Mouse (Mus musculus): ENCODE results near the gene Gab2. TPM values are rescaled to one million over a fixed set of nuclear protein-coding genes. Genes with fewer than 3 reads are reported as not detected.

Gab2 gene
- polyA plus RNA-seq, 1 experiment: 44.7 TPM

DNA sequence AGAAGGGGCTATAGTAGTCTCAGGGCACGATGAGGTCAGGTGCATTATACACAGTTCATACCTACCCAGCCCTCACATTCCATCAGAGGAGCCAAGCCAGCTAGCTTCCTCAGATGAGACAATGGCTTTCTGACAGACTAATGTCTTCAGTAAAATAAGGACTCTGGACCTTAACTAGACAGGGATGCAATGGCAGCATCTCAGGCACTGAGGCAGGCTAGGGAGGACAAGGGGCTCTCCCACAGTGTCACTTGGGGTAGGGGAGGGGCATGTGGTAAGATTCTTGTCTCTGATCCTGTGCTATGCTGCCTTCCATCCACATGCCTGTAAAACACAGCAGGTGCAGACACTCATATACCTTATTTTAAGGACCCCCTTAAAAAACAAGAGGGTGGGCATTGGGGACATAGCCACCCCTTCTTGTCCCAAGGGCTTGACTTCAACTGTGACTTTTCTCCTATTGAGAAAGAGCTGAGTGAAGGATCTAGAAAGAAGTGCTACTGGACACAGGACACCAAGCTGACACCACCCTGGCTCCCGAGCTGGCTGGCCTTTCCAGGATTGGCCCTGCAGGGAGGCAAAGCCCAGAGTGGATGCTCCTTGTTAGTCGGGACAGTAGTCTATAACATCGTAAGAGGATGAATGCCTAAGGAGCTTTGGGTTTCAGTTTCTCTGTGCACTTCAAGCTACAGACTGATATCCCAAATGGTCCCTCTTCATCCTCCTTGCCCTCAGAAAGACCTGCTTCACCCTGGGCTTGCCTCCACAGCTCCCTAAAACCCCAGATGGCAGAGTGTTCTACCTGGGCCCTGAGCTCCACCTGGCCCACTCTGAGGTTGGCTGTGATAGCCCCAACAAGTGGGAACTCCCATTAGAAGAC, 228.3 kb downstream of the Gab2 start:
- Histone ChIP-seq H3K4me1 (ENCODE audit: control insufficient read depth, insufficient read depth, low read length) (peaks cover 10% of the 10 kb centered on the region), H3K27ac (ENCODE audit: insufficient read depth, low read depth, low read length) (no peak overlapping the region), H3K4me3 (ENCODE audit: insufficient read depth, low read length) (no peak overlapping the region)
- no peak for TF ChIP-seq POLR2A (IDR thresholded peaks at IDR 0.05; ENCODE audit: borderline replicate concordance, low read depth, low read length)
- no peak for TF ChIP-seq CTCF (IDR thresholded peaks at IDR 0.05; ENCODE audit: low read depth, low read length)

DNA sequence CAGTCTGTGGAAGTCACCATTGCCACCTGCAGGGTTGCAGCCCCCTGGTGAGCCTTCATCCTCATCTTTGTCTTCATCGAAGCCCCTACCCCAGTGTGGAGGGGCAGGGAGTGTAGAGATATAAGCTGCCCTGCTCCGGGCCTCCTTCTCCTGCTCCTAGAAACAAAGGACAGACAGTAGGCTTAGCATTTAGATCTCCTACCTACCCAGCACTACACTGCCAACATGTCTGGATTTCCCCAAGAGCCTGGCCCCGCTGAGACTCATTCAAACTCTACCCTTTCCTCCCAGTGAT, 228.9 kb downstream of the Gab2 start:
- H3K4me1 ChIP-seq (ENCODE audit: control insufficient read depth, insufficient read depth, low read length): peaks cover 13% of the 10 kb centered on the region
- TF ChIP-seq POLR2A (IDR thresholded peaks at IDR 0.05; ENCODE audit: borderline replicate concordance, low read depth, low read length) (no peak), CTCF (IDR thresholded peaks at IDR 0.05; ENCODE audit: low read depth, low read length) (no peak)
- no peak overlapping the region for H3K27ac ChIP-seq (ENCODE audit: insufficient read depth, low read depth, low read length)
- H3K4me3 ChIP-seq (ENCODE audit: insufficient read depth, low read length): no peak overlapping the region

DNA sequence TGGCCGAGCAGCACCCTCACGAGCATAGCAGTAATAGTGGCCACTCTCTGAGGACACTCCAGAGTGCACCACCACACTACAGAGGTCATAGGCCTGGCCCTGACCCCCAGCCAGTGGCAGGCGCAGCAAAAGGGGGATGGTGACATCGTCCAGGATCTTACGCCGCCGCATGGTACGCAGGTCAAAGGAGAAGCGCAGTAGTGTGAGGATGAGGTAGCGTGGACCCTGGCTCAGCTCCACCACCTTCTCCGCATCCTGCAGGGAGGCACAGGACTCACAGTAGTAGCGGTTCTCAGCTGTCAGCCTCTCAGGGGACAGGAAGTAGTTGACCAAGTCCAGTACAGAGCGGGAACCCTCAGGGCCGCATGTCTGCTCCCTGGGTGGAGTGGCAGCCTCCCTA, 230.2 kb downstream of the Gab2 start:
- Histone ChIP-seq H3K4me1 (ENCODE audit: control insufficient read depth, insufficient read depth, low read length) (peaks cover 7% of the 10 kb centered on the region; the same call in 1 of the 2 replicates), H3K27ac (ENCODE audit: insufficient read depth, low read depth, low read length) (no peak overlapping the region), H3K4me3 (ENCODE audit: insufficient read depth, low read length) (no peak overlapping the region)
- TF ChIP-seq CTCF (IDR thresholded peaks at IDR 0.05; ENCODE audit: low read depth, low read length) (no peak), POLR2A (IDR thresholded peaks at IDR 0.05; ENCODE audit: borderline replicate concordance, low read depth, low read length) (no peak)

DNA sequence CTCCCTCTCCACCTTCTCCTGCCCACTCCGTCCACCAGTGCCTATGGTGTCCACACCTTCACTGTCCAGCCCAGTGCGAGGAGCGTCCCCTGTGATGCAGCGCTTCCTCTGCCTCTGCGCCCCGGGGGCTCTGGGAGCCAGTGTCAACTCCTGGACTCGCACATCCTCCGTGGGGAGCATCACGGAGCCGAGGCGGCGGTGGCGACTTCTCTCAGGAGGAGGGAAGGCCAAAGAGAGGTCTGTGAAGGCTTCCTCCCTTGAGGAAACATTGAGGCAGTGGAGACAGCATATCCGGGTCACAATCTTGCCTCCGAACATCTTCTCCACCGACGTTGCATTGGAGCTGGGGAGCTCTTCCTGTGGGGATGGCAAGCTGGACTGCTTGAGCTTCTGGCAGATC, 230.8 kb downstream of the Gab2 start:
- H3K4me1 ChIP-seq (ENCODE audit: control insufficient read depth, insufficient read depth, low read length): peaks cover 7% of the 10 kb centered on the region; the same call in 1 of the 2 replicates
- H3K27ac ChIP-seq (ENCODE audit: insufficient read depth, low read depth, low read length): no peak overlapping the region
- no peak for TF ChIP-seq POLR2A (IDR thresholded peaks at IDR 0.05; ENCODE audit: borderline replicate concordance, low read depth, low read length)
- TF ChIP-seq CTCF (IDR thresholded peaks at IDR 0.05; ENCODE audit: low read depth, low read length): no peak
- H3K4me3 ChIP-seq (ENCODE audit: insufficient read depth, low read length): no peak overlapping the region

DNA sequence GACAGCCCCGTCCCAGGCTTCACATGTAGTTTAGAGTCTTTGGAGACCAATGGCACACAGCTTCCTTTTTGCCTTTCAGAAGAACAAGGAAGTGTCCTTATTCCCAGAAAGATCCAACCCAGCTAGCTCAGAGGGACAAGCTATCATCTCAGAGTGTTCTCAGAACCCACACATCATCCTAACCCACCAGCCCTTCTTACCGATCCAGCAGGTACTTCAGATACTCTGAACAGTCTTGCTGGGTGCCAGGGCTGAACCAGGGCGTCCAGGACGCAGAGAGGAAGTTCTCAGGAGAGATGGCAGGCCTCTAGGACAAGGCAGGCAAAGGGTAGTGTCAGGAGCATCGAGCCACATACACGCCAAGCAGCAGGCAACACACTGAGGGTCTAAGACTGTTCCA, 231.5 kb downstream of the Gab2 start:
- Histone ChIP-seq H3K27ac (ENCODE audit: insufficient read depth, low read depth, low read length) (no peak overlapping the region), H3K4me3 (ENCODE audit: insufficient read depth, low read length) (no peak overlapping the region), H3K4me1 (ENCODE audit: control insufficient read depth, insufficient read depth, low read length) (peaks cover 7% of the 10 kb centered on the region; the same call in 1 of the 2 replicates)
- TF ChIP-seq POLR2A (IDR thresholded peaks at IDR 0.05; ENCODE audit: borderline replicate concordance, low read depth, low read length): no peak

DNA sequence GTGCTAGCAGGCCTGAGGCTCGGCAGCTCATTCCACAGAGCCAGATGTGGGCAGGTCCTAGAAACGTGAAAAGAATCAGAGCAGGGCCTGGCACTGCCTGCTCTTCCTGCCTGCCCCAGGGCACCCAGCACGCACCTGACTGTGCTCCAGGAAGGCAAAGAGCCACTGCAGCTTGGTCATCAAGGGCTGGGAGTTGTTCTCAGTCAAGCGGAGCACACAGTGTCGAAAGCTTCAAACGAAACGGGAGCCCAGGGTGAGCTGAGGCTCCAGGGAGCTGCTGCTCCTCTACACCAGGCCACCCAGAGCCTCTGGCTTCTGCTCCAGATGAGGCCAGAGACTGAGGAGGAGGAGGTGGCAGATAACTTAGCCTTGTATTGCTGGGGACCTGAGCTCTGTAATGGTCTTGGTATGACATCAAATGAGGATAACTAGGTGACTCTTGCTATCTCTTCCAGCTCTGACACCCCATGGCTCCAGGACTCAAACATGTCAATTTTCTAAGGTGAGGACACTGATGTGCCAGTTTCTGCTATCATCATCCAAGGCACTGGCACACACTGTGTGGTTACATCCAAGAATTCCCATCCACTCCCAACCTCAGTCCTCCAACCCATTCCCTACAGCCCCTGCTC, 232.1 kb downstream of the Gab2 start:
- no peak for TF ChIP-seq POLR2A (IDR thresholded peaks at IDR 0.05; ENCODE audit: borderline replicate concordance, low read depth, low read length)
- TF ChIP-seq CTCF (IDR thresholded peaks at IDR 0.05; ENCODE audit: low read depth, low read length): no peak
- no peak overlapping the region for H3K4me3 ChIP-seq (ENCODE audit: insufficient read depth, low read length)
- H3K4me1 ChIP-seq (ENCODE audit: control insufficient read depth, insufficient read depth, low read length): peaks cover 7% of the 10 kb centered on the region; the same call in 1 of the 2 replicates
- no peak overlapping the region for H3K27ac ChIP-seq (ENCODE audit: insufficient read depth, low read depth, low read length)

DNA sequence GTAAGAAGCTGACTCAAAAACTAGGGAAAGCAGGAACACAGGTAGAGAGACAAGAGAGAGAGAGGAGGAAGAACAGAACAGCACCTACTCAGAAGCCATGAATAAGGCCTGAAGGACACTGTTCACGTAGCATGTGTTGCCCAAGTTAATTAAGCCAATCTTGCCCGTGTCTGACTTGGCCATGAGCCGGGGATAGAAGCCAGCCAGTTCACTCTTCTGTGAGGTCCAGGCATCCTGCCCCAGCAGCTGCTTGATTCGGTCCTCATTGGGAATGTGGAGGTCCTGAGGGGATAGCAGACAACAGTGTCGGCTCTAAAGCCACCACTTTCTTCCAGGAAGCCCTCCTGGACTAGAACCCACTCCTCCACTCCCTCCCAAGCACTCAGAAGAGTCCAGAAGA, 233.3 kb downstream of the Gab2 start:
- no peak for TF ChIP-seq POLR2A (IDR thresholded peaks at IDR 0.05; ENCODE audit: borderline replicate concordance, low read depth, low read length)
- TF ChIP-seq CTCF (IDR thresholded peaks at IDR 0.05; ENCODE audit: low read depth, low read length): no peak
- Histone ChIP-seq H3K27ac (ENCODE audit: insufficient read depth, low read depth, low read length) (no peak overlapping the region), H3K4me3 (ENCODE audit: insufficient read depth, low read length) (no peak overlapping the region), H3K4me1 (ENCODE audit: control insufficient read depth, insufficient read depth, low read length) (peaks cover 7% of the 10 kb centered on the region; the same call in 1 of the 2 replicates)

DNA sequence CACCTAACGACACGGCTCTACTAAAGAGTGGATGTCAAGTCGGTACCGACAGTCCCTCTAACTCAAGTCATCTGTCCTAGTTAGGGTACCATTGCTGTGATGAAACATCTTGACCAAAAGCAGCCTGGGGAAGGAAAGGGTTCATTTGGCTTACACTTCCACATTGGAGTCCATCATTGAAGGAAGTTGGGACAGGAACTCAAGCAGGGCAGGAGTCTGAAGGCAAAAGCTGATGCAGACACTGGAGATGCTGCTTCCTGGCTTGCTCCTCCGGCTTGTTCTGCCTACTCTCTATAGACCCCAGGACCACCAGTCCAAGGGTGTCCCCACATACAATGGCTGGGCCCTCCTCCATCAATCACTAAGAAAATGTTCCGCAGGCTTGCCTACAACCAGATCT, 234.3 kb downstream of the Gab2 start:
- Histone ChIP-seq H3K4me3 (ENCODE audit: insufficient read depth, low read length) (no peak overlapping the region), H3K27ac (ENCODE audit: insufficient read depth, low read depth, low read length) (no peak overlapping the region), H3K4me1 (ENCODE audit: control insufficient read depth, insufficient read depth, low read length) (peaks cover 7% of the 10 kb centered on the region; the same call in 1 of the 2 replicates)
- no peak for TF ChIP-seq CTCF (IDR thresholded peaks at IDR 0.05; ENCODE audit: low read depth, low read length)
- TF ChIP-seq POLR2A (IDR thresholded peaks at IDR 0.05; ENCODE audit: borderline replicate concordance, low read depth, low read length): no peak

DNA sequence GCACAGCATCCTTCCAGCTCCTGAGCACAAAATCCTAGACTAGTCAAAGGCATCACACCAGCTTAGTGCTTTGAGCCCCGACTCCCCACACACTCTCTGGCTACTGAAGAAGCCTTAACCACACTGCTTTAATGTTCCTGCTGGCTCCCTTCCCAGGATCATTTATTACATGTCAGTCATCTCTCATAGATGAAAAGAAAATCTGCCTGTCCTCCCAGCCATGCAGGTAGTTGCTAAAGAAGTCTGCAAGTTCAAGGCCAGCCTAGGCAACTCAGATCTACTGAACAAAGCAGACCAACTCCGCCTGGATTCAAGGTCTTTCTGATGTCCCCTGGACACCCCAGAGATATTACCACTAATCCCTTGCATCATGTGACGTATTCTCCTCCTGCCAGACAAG, 236.3 kb downstream of the Gab2 start:
- Histone ChIP-seq H3K4me1 (ENCODE audit: control insufficient read depth, insufficient read depth, low read length) (peaks cover 7% of the 10 kb centered on the region; the same call in 1 of the 2 replicates), H3K27ac (ENCODE audit: insufficient read depth, low read depth, low read length) (no peak overlapping the region), H3K4me3 (ENCODE audit: insufficient read depth, low read length) (no peak overlapping the region)
- TF ChIP-seq CTCF (IDR thresholded peaks at IDR 0.05; ENCODE audit: low read depth, low read length): no peak

DNA sequence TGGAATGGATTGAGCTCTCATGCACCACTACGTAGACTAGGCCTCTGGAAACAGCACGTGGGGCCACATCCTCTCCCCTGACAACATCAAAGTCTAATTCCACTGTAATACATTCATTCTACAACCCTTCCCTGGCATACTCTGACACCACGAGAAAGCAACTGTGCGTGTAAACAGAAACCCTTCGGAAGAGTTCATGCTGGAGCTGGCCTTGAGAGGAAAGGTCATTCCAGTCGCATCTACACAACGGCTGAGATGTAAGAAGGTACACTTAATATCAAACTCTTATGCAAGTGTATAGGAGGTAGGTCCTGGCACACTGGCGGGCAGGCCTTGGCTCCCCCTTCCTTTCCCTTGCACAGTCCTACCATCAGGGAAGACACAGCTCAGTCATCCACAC, 243.0 kb downstream of the Gab2 start:
- H3K27ac ChIP-seq (ENCODE audit: insufficient read depth, low read depth, low read length): no peak overlapping the region
- H3K4me1 ChIP-seq (ENCODE audit: control insufficient read depth, insufficient read depth, low read length): no peaks in the 10 kb centered on the region
- TF ChIP-seq CTCF (IDR thresholded peaks at IDR 0.05; ENCODE audit: low read depth, low read length) (no peak), POLR2A (IDR thresholded peaks at IDR 0.05; ENCODE audit: borderline replicate concordance, low read depth, low read length) (no peak)
- H3K4me3 ChIP-seq (ENCODE audit: insufficient read depth, low read length): no peak overlapping the region
